Mouse (Mus musculus): ENCODE data around the gene Rpl9-ps1. TPM values are rescaled to one million over a fixed set of nuclear protein-coding genes. Genes with fewer than 3 reads are reported as not detected.

Rpl9-ps1 gene
- polyA plus RNA-seq (2012; rRNA removed; ENCODE audit: low replicate concordance): not detected in 2 replicates

DNA sequence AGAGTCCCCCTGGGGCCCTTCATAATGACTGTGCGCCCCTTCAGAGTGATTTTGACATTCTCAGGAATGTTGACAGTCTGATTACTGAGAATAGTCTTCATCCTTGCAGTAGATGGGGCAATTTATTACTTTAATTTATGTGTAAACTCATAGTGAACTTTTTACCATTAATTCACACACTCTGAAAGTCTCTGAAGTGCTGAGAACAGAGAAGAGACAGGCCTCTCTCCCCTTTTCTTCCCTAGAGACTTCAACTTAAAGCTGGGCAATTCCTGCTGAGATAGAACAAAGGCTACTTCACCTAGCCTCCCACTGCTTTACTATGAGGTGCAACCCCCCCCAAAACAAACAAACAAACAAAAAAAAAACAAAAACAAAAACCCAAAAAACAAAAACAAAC, at the start of gene Rpl9-ps1:
Gene Rpl9-ps1, minus strand, starts transcription at position 101 of the 400 bp plus-strand sequence.

DNA sequence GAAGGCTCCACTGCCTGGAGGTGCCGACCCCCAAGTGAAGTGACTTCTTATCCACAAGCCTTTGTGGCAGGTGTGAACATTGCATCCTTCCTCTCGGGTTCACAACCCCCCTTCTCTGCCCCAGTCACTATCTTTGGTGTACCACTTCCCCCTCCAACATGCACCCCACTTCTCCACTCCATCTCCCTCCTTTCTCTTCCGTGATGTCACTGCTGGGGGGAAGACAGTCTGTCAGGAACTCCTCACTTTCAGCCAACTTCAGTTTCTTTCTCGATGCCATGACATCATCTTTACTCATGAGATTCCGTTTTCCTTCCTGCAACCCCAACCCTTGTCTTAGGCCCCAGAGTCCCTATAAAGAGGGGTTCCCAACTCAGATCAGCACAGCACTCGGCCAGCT, 16.8 kb upstream of the Rpl9-ps1 start, which contains the start of gene Ccl4:
Gene Ccl4, plus strand, starts transcription at position 381 of the 400 bp plus-strand sequence.

DNA sequence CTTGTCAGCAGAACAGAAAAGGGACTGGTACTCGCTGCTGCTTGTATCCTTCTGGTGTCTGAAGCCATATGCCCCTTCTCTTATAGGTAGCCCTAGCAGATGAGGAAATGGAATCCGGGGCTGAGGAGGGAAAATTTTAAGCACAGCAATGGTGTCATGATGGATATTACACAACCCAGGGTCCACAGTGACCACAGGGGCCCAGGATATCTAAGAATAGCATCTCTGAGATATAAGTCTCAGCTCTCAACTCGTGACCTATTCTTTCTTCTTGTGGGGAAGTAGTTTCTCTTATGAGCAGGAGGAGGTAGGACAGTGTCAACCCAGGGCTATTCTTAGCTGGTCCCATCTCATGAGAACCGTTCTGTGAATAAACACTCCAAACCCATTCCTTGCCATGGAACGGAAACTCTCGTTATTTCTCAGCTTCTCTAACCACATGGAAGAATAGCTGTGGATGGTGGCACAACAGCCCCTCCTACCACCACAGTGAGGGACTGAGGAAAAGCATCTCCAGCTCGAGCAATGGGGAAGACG, 4.0 kb upstream of the Rpl9-ps1 start, which contains the start of gene Ccl3:
Gene Ccl3, minus strand, starts transcription at position 51 of the 537 bp plus-strand sequence.

Other genes starting within 250 kb of the Rpl9-ps1 start
- 0.67 and 0.92 TPM in 2 replicates for gene Rasl10b, start 236.5 kb downstream of the Rpl9-ps1 start, polyA plus RNA-seq (2012; rRNA removed; ENCODE audit: low replicate concordance)
- gene Gas2l2, start 216.2 kb downstream of the Rpl9-ps1 start, polyA plus RNA-seq (2012; rRNA removed; ENCODE audit: low replicate concordance): 0.19 TPM in 1 of 2 replicates, not detected in the other
- gene 1700020L24Rik, start 207.9 kb downstream of the Rpl9-ps1 start, polyA plus RNA-seq (2012; rRNA removed; ENCODE audit: low replicate concordance): 0.43 and 3.5 TPM in 2 replicates
- gene Mmp28, start 182.6 kb downstream of the Rpl9-ps1 start, polyA plus RNA-seq (2012; rRNA removed; ENCODE audit: low replicate concordance): 4.0 and 24.0 TPM in 2 replicates
- 1.5 and 3.1 TPM in 2 replicates for gene Taf15, start 172.5 kb downstream of the Rpl9-ps1 start, polyA plus RNA-seq (2012; rRNA removed; ENCODE audit: low replicate concordance)
- not detected in 2 replicates for gene Heatr9, start 123.4 kb downstream of the Rpl9-ps1 start, polyA plus RNA-seq (2012; rRNA removed; ENCODE audit: low replicate concordance)
- gene Ccl5, start 115.1 kb downstream of the Rpl9-ps1 start, polyA plus RNA-seq (2012; rRNA removed; ENCODE audit: low replicate concordance): 253 and 747 TPM in 2 replicates
- gene Ccl9, start 67.0 kb downstream of the Rpl9-ps1 start, polyA plus RNA-seq (2012; rRNA removed; ENCODE audit: low replicate concordance): 0.71 and 1.2 TPM in 2 replicates
- gene Ccl6, start 52.5 kb downstream of the Rpl9-ps1 start, polyA plus RNA-seq (2012; rRNA removed; ENCODE audit: low replicate concordance): 25.6 and 33.1 TPM in 2 replicates
- 1.0 and 2.2 TPM in 2 replicates for gene Ccl3, start 3.7 kb upstream of the Rpl9-ps1 start, polyA plus RNA-seq (2012; rRNA removed; ENCODE audit: low replicate concordance)
- 1.2 and 4.3 TPM in 2 replicates for gene Ccl4, start 17.0 kb upstream of the Rpl9-ps1 start, polyA plus RNA-seq (2012; rRNA removed; ENCODE audit: low replicate concordance)
- 0.29 and 0.70 TPM in 2 replicates for gene Wfdc17, start 58.4 kb upstream of the Rpl9-ps1 start, polyA plus RNA-seq (2012; rRNA removed; ENCODE audit: low replicate concordance)
- 10.1 TPM in 1 of 2 replicates, not detected in the other for gene Wfdc18, start 63.4 kb upstream of the Rpl9-ps1 start, polyA plus RNA-seq (2012; rRNA removed; ENCODE audit: low replicate concordance)
- gene Wfdc21, start 101.3 kb upstream of the Rpl9-ps1 start, polyA plus RNA-seq (2012; rRNA removed; ENCODE audit: low replicate concordance): 2.8 TPM in 1 of 2 replicates, not detected in the other
- gene Heatr6, start 108.1 kb upstream of the Rpl9-ps1 start, polyA plus RNA-seq (2012; rRNA removed; ENCODE audit: low replicate concordance): 14.0 and 15.5 TPM in 2 replicates
- gene Hnf1b, start 204.4 kb upstream of the Rpl9-ps1 start, polyA plus RNA-seq (2012; rRNA removed; ENCODE audit: low replicate concordance): 16.3 and 21.8 TPM in 2 replicates

Measured in duodenum, adult 2 months (tissue).